Mouse (Mus musculus) urinary bladder, postnatal 14 days (tissue): ENCODE data around the gene Rere.

ENCODE experiments used
- DNase-seq: peaks from one replicate; pipeline ENCODE4 v3.0.0; 2021; ENCODE audit warnings: low spot score

Rere gene

DNA sequence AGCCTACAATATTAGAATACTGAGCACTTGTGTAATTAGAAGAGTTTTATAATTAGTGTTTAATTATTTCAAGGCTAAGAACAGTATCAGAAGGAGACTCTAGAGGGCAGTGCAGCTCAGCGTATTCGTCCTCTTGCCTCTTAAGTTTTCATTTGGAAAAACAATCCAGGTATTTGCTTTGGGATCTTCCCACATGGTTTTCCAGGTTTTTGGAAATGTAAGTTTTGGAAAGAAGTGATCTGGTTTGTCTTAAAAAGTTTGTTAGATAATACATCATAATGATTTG is 65.9 kb downstream of the Rere start:
- DNase-seq: no peak

DNA sequence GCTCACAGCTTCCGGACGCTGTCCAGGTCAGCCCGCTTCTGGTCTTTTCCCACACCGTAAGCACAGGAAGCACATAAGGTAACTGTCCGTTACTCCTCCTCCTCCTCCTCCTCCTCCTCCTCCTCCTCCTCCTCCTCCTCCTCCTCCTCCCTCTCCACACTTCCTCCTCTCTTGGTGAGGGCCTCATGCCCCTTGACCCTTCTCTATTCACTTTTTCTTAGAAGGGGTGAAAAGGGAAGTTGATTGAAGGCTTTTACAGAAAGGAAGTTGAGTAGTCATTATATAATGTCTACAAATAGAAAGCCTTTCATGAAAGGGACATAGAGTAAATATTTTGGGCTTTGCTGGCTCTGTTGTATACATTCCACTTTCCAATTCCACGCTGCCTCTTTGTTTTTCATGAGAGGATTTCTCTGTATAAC is 68.2 kb downstream of the Rere start:
- DNase-seq: no peak

DNA sequence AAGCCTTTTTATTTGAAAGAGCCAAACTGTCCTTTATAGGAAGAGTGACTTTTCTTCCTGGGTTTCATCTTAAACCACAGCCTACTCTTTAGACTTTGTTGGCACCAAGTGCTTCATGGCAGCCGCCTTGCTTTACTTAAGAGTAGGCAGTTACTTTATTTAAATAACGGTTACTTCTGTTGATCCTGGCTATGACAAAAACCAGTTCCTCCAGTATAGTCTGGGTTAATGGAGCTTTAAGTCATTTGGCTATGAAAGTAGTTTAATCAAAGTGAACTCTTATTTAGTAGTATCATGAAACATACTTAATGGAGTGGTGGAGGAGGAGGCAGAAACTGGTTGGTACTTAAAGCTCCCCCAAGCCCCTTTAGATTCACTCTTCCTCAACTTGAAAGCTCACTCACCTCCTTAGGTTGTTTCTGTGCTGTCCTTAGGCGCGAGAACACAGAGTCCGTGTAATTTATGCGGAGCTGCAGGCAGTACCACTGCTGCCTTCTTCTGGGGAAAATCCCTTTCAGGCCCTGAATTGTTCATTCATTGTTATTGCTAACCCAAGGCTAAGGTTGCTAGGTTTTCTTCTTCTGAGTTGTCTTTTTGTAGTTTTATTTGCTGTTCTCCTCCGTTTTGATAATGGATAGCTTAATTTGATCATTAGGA is 70.1 kb downstream of the Rere start:
- DNase-seq: no peak

DNA sequence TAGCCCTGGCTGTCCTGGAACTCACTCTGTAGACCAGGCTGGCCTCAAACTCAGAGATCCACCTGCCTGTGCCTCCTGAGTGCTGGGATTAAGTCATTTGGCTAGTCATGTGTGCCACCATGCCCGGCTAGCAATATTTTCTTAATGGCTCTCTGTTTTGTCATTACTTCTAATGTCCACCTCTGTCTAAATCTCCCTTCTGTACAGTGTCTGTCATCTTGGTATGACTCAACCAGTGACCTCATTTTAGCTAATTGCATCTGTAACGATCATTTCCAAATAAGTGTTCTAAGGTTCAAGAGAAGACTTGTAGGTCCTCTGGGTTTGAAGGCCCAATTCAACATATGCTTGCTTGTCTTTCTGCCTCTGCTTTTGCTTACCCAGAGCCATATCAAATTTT is 71.3 kb downstream of the Rere start:
- DNase-seq: no peak

DNA sequence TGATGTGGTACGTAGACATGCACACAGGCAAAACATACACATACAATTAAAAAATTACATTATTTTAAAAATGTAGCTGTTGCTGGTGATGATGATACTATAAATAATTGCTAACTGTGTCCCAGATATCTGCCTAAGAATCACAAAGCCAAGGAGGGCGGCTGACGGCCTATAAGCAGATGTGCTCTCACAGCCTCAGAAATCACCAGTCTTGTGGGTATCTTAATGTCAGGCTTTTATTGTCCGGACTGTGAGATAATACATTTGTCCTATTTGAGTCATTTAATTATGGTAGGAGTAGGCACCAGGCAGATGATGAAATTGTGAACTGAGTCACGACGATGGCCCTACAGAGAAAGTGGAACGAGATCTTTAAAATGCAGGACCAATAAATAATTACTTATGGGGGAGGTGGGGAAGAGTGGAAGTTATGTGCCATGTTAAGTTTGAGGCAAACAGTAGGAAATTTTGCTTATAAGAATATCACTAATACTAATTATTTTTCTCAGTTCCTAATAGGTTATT is 72.0 kb downstream of the Rere start:
- no peak for DNase-seq

DNA sequence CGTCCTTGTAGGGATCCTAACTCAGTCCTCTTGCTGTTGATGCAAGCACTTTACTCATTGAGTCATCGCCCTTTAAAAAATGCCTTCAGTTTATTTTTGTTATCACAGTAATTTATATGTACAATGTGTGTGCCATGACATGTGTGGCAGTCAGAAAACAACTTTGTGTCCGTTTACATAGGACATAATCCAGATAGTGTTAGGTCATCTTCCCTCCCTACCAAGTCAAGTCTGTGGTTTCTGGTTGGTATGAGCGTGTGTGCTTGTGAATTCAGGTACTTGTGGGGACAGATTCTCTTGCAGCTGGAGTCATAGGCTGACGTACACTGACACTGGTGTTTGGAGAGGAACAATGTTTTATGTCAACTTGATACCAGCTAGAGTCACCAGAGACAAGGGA is 74.4 kb downstream of the Rere start:
- DNase-seq: no peak

DNA sequence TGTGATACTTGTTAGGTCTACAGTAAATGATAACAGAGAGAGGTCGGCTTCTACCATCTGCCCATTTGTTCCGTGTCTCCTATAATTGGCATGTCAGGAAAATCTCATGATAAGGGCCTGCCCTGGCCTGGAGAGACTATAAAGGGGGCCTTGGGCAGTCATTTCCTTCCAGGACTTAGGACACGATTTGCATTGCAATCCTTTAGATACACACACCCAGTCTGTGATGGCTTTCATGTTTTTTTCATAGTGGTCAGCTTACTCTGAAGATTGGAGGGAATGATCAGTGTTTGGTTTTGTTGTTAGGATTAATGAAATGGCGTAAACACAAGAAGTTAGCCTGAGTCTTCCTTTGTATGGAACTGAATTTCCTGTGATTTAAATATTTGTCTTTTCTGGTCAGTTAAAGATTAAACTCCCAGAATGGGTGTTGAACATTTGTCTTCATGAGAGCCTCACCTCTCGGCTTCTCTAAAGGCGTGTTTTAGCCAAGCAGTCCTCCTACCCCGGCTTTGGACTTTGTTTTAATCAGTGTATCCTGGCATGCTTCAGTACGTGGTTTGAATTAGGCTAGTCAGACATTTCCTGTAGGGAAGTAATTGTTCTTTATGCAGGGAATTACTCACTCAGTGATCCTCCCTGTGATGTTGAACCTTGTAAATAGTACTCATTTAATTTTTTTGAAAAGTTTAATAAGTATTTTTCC is 80.7 kb downstream of the Rere start:
- DNase-seq: no peak

DNA sequence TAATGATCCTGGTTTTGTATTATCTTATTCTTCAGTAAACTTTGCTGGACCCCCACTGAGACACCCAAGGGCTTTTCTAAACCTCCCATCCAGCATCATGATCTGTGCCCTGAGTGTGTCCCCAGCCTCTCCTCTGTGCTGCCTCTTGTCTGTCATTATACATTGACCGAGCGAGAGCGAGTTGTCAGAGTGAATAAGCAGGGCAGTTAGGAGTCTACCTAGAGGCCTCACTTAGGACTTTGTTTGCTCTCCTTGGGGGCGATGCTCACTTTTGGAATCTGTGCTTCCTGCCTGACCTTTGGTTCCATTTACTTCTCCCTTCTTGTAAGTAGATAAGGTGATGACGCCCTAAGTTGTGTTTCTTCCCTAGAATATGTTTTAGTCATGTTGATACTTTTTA is 81.4 kb downstream of the Rere start:
- DNase-seq: no peak

DNA sequence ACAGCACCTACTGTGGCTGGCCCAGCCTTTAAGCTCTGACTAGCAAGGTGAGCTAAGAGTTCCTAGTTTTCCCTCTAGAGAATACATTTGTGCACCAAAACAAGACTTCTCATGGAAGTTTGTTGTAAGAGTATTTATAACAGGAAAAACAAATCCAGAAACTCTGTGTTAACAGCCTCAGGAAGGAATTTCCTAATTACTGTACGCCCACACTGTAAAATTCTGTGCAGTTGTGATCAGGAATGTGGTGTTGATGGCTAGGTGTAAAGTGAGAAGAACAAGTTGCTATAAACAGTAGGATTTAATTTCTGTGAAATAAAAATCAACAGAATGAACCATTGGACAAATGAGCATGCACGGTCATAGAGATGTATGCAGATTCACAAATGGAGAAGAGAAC is 83.3 kb downstream of the Rere start:
- no peak for DNase-seq

DNA sequence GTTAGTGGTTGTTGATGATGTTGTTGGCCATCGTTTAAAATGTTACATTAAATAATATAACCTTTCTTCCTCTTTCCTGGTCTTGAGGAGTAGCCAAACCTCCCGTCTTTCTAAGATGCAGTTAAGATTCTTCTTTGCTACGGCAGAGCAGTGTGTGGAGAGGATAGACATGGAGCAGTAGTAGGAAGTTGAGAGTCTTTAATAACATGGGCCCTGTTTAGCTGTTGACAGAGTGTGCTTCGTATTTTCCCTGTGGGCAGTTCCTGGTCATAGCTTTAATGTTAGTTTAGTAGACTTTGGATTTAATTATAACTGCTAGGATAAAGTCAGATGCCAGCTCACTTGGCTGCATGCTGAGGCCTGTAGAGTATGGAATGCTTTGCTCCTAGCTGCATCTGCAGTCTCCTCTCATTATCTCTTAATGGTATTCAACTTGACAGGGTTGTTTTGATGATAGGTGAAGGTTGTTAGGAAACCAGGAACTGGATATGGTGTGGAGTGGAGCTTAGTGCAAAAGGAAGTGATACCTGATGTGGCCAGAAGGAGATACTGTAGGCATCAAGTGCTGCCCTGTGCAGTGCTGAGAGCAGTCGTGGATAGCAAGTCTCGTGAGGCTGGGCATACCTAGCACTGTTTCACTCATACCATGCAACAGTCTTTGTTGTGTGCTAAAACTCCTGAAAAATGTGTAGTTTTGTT is 85.2 kb downstream of the Rere start:
- DNase-seq: no peak

DNA sequence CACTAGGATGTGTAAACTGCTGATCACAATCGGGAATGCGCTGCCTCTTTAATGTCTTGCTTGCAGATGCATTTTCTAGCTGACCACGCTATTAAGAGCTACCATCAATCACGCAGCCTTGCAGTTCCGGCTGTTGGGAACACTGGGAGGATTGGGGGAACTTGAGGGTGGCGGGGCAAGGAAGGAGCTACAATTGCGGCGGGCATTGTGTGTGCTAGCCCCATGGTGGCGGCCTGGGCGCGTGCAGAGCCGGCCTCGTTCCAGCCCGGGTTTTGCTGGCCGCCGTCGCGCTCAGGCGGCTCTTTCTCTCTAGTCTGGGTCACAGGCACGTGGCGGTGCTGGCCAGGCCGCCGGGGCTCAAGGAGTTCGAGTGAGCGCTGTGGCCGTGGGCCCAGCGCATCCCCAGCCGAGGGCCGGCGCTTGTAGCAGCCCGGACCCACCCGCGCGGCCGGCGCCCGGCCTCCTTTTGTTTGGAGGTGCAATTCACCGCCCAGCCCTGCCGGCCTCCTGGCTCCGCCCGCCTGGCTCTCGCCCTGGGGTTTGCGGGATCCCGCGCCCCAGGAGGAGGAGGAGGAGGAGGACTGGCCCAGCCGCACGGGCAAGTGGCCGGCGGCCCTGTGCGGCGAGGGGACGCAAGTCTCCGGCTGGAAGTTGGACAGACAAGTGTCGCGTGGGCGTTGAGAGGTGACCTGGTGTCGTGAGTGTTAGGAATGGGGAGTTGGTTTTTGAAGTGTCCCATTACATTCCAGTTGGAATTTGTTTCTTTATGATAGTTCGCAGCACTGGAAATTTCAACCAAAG is 90.3 kb downstream of the Rere start:
- DNase-seq: peak; percentile 73

DNA sequence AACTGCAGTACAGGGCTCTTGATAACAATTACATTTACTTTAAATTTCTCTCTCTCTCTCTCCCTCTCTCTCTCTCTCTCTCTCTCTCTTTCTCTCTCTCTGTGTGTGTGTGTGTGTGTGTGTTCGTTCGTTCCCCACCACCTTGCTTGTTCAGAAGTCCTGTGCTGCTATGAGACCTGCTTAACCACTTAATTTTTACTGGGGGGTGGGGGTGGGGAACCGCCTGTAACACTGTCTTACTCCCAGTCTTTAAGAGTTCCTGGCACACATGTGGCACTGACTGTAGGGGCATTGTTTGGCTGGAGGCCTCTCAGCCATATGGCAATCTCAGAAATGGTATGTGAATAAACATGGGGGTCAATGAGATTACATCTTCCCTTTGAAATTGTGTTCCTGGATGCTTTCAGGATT is 91.2 kb downstream of the Rere start:
- no peak for DNase-seq

DNA sequence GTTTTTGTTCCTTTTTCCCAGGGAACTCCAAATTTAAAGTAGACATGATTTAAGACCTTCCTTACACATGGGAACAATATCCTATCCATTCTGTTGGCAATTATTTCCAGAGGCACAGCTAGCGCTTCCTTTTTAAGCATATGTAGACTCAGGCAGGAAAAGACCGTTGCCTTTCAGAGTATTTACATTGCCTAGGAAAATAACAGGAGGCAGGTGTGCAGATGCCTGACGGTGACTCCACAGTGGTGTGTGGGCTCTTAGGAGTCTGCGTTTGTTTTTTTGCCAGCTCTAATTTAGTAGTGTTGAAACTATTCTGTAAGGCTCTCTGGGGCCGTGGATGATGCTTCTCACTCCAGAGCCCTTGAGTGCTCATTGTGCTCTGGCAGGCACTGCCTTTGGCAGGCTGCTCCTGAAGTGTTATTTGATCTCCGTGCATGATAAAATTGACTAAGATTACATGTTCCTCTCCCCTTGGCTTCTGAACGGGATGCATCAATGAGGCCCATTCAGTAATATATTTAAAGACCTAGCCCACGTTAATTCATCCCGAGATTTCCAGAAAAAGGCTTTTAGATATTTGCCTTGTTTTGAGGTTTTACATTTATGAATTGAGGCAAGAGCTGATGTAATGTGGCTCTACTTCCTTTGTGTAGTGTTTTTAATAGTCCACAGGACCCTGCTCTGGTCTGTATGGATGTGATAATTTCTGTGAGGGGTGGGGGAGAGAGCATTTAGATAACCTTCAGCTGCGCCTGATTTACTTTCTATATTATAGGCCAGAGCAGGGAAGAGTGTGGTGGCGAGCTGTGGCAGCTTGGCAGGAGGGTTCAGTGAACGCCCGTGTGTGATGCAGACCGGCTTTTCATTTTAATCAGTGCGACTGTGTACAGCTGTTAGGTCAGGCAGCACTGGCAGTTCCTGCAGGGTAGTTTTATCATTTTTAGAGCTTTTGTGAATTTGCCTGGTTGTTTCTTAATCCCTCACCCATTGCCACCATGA is 92.0 kb downstream of the Rere start:
- DNase-seq: peak; percentile 52

DNA sequence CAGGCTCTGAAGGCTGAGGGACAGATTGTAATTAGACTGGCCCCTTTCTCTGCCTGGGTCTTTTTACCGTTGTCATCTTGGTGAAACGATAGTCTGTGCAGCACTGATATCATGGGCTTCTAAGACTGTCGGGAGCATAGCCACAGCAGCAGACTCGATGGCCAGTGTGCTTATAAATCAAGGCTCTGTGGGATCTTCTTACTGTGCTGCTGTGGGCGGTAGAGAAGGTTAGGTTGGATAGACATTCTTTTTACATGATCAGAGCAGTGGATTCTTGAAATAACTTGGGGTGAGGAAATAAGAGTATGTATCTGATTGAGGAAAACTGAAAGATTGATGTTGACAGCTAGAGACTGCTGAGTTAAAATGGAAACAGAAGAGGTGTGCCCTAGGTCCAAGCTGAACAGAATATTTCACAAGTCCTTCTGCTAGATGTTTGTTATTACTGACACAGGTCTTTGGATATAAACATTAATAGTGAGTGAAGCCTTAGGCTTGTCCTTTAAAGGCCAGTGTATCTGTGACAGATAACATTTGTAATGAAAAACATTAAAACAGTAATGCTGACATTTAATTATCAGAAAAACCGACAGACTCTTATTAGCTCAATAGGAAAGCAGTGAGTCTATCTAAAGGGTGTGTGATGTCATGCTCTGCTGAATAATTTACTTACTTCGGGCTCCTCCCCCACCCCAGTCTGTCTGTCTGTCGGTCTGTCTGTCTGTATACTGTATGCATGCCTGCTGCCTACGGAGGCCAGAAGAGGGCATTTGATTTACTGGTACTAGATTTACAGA is 93.4 kb downstream of the Rere start:
- DNase-seq: no peak

DNA sequence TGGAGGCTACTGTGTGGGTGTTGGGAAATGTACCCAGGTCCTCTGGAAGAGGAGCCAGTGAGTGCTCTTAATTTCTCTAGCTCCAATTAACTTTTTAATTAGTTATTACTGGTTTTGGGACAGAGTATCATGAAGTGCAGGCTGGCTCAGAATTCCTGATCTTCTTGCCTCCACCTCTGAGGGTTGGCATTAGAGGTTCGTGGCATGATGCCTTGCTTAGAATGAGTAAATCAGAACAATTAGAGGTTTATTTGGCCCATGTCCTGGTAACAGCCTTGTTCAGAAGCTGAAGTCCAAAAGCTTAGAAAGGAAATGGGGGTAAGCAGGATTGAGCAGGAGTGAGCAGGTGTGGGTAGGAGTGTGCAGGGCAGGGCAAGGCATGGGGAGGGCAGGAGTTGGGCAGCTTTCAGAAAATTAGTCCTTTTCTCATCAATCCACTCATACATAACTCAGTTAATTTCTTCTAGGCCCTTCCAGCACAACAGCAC is 94.0 kb downstream of the Rere start:
- no peak for DNase-seq

DNA sequence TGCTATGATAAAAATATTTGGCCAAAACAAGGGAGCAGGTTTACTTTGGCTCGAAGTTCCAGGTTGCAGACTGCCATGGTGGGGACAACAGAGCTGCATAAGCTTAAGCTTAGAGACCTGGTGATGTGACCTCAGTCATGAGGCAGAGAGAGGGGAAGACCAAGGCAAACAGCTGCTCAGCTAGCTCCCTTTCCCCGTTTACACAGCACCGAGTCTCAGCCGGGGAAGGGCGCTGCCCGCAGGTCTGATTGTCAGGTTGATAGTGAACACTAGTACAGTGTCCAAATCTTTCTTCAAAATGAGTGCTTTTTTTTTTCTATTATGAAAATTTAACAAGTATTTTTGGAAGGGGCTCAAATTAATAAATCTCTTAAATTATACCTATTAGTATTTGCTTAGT is 97.9 kb downstream of the Rere start:
- DNase-seq: no peak

DNA sequence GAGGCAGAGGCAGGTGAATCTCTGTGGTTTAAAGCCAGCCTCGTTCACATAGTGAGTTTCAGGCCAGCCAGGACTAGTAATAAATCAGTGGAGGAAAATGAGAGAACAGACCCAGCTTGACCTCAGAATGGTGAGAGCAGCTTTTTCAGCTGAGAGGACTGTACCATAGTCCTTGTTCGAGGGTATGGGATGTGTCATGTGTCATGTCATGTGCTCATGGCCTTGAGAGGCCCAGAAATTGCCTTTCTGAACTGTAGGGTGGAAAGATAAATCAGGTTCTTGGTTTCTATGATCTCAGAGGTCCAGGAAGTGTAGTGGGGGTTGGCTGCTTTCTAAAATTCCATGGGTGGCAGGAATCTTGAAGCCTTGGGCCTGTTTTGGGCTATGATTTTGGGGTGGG is 98.3 kb downstream of the Rere start:
- no peak for DNase-seq

DNA sequence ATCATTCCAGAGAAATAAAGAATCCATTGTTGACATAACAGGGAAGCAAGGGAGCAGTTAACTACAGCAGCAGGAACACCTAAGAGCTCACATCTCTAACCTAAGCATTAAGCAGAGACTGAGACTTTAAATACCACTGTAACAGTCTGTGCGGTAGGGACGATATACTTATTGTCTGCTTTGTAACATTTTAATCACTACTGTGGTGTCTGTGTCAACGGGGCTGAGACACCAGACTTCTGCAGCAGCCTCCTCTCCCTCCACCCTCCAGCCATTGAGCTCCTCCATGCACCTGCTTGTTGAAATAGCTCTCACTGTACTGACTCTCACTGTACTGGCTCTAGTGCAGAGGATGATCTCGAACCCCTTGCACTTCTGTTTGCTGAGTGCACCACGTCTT is 98.8 kb downstream of the Rere start:
- DNase-seq: no peak

DNA sequence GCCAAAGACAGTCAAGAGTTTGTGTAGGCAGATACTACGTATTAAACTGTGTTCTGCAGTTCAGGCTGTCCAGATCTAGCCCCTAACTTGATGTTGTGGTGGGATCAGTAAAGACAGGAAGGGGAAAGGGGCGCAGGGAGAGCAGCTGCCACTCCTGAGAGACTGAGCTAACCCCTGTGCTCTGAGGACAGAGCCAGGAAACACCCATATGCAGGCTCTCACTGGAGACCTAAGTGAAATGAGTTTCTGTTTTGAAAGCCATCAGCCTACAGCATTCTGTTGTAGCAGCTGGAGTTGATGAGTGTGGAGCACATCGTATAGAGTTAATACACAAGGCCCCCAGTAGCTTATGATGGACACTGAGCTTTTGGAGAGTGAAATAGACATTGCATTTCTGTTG is 101.1 kb downstream of the Rere start:
- no peak for DNase-seq

DNA sequence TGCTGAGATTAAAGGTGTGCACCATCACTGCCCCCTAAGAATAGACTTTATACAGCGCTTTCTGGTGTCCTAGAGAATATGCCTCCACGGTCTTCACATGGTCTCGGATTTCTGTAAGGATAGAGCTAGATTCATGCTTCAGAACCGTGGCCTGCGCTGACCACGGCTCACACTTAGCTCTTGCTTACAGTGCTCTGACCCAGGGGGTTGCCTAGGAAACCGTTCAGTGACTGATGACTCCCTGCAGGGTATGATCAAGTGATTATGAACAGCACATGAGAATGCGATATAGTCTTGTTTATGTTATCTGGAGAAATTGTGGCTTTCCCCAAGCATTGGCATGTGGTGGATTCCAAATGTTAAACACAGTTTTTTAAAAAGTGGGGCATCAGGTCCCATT is 103.0 kb downstream of the Rere start:
- DNase-seq: no peak
